Mouse (Mus musculus): ENCODE results near the gene E2f4. TPM values are rescaled to one million over a fixed set of nuclear protein-coding genes. Genes with fewer than 3 reads are reported as not detected.
A peak's percentile ranks its signal among the peaks of the same experiment; 100 is the strongest.

Gene E2f4
- polyA plus RNA-seq, 1 experiment from 2014 or later = 136 TPM

DNA sequence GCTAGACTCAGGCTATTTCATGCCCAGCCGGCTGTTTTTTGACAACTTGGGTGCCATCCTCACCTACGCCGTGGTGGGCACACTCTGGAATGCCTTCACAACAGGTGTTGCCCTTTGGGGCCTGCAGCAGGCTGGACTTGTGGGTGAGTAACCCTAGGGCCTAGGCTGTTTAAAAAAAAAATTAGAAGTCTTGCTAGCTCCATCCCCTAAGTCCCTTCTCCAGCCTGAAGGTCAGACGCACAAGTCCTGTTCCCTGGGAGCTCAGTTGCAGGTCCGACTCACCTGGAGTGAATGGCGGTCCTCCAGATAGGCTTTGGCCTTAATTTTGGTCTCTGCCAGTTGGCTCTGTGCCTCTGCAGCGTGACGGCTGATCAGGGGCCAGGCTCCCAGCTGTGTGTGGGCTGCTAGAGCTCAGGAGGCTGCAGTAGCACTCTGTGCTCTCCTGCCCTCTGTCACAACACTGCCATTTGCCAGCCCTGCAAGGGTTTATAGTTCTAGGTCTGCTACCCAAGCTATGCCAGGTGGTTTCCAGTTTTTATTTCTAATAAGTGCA is 56.2 kb downstream of the E2f4 start:
- no peaks in the 10 kb centered on the region for H3K9me3 ChIP-seq
- whole genome bisulfite sequencing = 80% methylated on average over 8 of the region's 8 CpGs
- no peak for DNase-seq (ENCODE audit: extremely low spot score, low spot score)

DNA sequence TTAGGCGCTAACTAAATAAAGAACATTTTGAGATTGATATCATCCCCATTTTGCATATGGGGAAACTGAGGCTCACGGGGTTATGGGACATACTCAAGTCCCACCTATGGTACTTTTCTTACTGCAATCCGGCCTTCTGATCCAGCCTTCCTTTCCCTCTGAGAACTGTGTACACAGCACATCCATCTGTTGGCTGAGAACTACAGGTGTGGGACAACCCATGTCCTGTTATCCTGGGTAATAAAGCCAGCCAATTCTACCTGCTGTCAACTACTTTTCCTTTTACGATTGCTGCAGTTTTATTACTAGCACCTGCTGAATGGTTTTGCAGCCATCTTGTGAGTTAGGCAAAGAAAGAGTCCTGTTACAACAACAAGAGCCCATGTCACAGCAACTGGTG is 57.1 kb downstream of the E2f4 start:
- Histone ChIP-seq H3K27me3 (ENCODE audit: poor library complexity, severe bottlenecking) (peaks cover 14% of the 10 kb centered on the region), H3K4me3 (no peak overlapping the region), H3K27ac (no peak overlapping the region), H3K9me3 (no peaks in the 10 kb centered on the region), H3K4me1 (peaks cover 38% of the 10 kb centered on the region), H3K36me3 (replicated peaks) (peaks cover 51% of the 10 kb centered on the region)
- no peak for DNase-seq (ENCODE audit: extremely low spot score, low spot score)
- WGBS = 94% methylated on average over 4 of the region's 4 CpGs

More for the DNA sequence above, 56.2 kb downstream of the E2f4 start:
- Histone ChIP-seq H3K27ac (no peak overlapping the region), H3K4me3 (no peak overlapping the region), H3K27me3 (ENCODE audit: poor library complexity, severe bottlenecking) (peaks cover 17% of the 10 kb centered on the region), H3K36me3 (replicated peaks) (peaks cover 44% of the 10 kb centered on the region), H3K4me1 (peaks cover 38% of the 10 kb centered on the region)

MicroRNAs encoded within 50 kb of the gene (microRNA counts, 519-probe panel; counts per million panel counts)
- 2,962 counts per million, percentile 71 among the panel's probes with 10 or more counts for microRNA mmu-miR-328

Small RNA genes lying within 50 kb of the gene (microRNA-seq; reads per million reads assigned to microRNA genes)
- gene Gm27320 = not detected
- gene Mir328 = 186 reads per million, percentile 54 among the genes with 10 or more reads in this experiment

Other genes with a start within 250 kb of the E2f4 start
- gene Ces3a, start 249.1 kb upstream of the E2f4 start, polyA plus RNA-seq (2016; fragmentation: Nextera tagmentation; extraction: Ambion mirVana) = not detected in 2 replicates
- gene Ces3b, start 213.9 kb upstream of the E2f4 start, polyA plus RNA-seq (2016; fragmentation: Nextera tagmentation; extraction: Ambion mirVana) = not detected in 2 replicates
- gene Ces4a, start 165.9 kb upstream of the E2f4 start, polyA plus RNA-seq (2016; fragmentation: Nextera tagmentation; extraction: Ambion mirVana) = not detected in 2 replicates
- gene Cbfb, start 127.0 kb upstream of the E2f4 start, polyA plus RNA-seq (2016; fragmentation: Nextera tagmentation; extraction: Ambion mirVana) = 51.8 and 52.1 TPM in 2 replicates
- gene D230025D16Rik, start 72.5 kb upstream of the E2f4 start, polyA plus RNA-seq (2016; fragmentation: Nextera tagmentation; extraction: Ambion mirVana) = 23.0 and 24.4 TPM in 2 replicates
- gene B3gnt9, start 42.5 kb upstream of the E2f4 start, polyA plus RNA-seq (2016; fragmentation: Nextera tagmentation; extraction: Ambion mirVana) = 1.4 and 2.1 TPM in 2 replicates
- gene Tradd, start 33.1 kb upstream of the E2f4 start, polyA plus RNA-seq (2016; fragmentation: Nextera tagmentation; extraction: Ambion mirVana) = 13.4 and 13.9 TPM in 2 replicates
- 0.55 and 0.91 TPM in 2 replicates for gene Fbxl8, start 33.0 kb upstream of the E2f4 start, polyA plus RNA-seq (2016; fragmentation: Nextera tagmentation; extraction: Ambion mirVana)
- gene Hsf4, start 27.9 kb upstream of the E2f4 start, polyA plus RNA-seq (2016; fragmentation: Nextera tagmentation; extraction: Ambion mirVana) = not detected in 2 replicates
- gene Nol3, start 21.5 kb upstream of the E2f4 start, polyA plus RNA-seq (2016; fragmentation: Nextera tagmentation; extraction: Ambion mirVana) = 0.57 and 0.99 TPM in 2 replicates
- 16.5 and 19.8 TPM in 2 replicates for gene 4931428F04Rik, start 7.8 kb upstream of the E2f4 start, polyA plus RNA-seq (2016; fragmentation: Nextera tagmentation; extraction: Ambion mirVana)
- 11.5 and 11.6 TPM in 2 replicates for gene Exoc3l, start 1.6 kb upstream of the E2f4 start, polyA plus RNA-seq (2016; fragmentation: Nextera tagmentation; extraction: Ambion mirVana)
- gene Elmo3, start 7.9 kb downstream of the E2f4 start, polyA plus RNA-seq (2016; fragmentation: Nextera tagmentation; extraction: Ambion mirVana) = 1.8 and 1.9 TPM in 2 replicates
- gene Lrrc29, start 28.6 kb downstream of the E2f4 start, polyA plus RNA-seq (2016; fragmentation: Nextera tagmentation; extraction: Ambion mirVana) = 1.4 TPM in 2 replicates
- gene Tmem208, start 28.7 kb downstream of the E2f4 start, polyA plus RNA-seq (2016; fragmentation: Nextera tagmentation; extraction: Ambion mirVana) = 95.3 and 96.6 TPM in 2 replicates
- gene Fhod1, start 50.3 kb downstream of the E2f4 start, polyA plus RNA-seq (2016; fragmentation: Nextera tagmentation; extraction: Ambion mirVana) = 2.1 and 2.2 TPM in 2 replicates
- 5.2 and 5.5 TPM in 2 replicates for gene Slc9a5, start 51.2 kb downstream of the E2f4 start, polyA plus RNA-seq (2016; fragmentation: Nextera tagmentation; extraction: Ambion mirVana)
- gene Plekhg4, start 75.6 kb downstream of the E2f4 start, polyA plus RNA-seq (2016; fragmentation: Nextera tagmentation; extraction: Ambion mirVana) = 0.64 and 1.1 TPM in 2 replicates
- gene Kctd19, start 115.8 kb downstream of the E2f4 start, polyA plus RNA-seq (2016; fragmentation: Nextera tagmentation; extraction: Ambion mirVana) = not detected in 2 replicates
- gene Lrrc36, start 115.9 kb downstream of the E2f4 start, polyA plus RNA-seq (2016; fragmentation: Nextera tagmentation; extraction: Ambion mirVana) = 0.36 and 0.93 TPM in 2 replicates
- 23.3 and 23.9 TPM in 2 replicates for gene Tppp3, start 173.9 kb downstream of the E2f4 start, polyA plus RNA-seq (2016; fragmentation: Nextera tagmentation; extraction: Ambion mirVana)
- 12.9 and 18.5 TPM in 2 replicates for gene Zdhhc1, start 199.2 kb downstream of the E2f4 start, polyA plus RNA-seq (2016; fragmentation: Nextera tagmentation; extraction: Ambion mirVana)
- gene Hsd11b2, start 221.1 kb downstream of the E2f4 start, polyA plus RNA-seq (2016; fragmentation: Nextera tagmentation; extraction: Ambion mirVana) = 12.3 and 15.6 TPM in 2 replicates

Data from forebrain, embryonic 10.5 days (tissue).